Comparison of ENCODE assay signal across 19 mouse cellular contexts in genomic region chr5:66305511-66305910, GRCm38 (mm10). TPM values are rescaled to one million over a fixed set of nuclear protein-coding genes. Genes with fewer than 3 reads are reported as not detected.
A peak's percentile ranks its signal among the peaks of the same experiment; 100 is the strongest.
DNase-seq lines count a peak whose midpoint lies in the region; ATAC-seq and TF ChIP-seq lines count a peak whose summit lies in the region.
"Had no signal": no experiment of that assay in that cellular context is flagged by ENCODE, and none has a peak within 500 bp of the region (broad histone marks: within the 10 kb centered on the region; RNA-seq: fewer than 3 reads in every experiment).

No protein-coding gene starts in this region.

- WGBS in hindbrain, embryonic 13.5 days, result 83% methylated on average over 8 of the region's 8 CpGs
- WGBS in hindbrain, embryonic 12.5 days, result 83% methylated on average over 8 of the region's 8 CpGs
- 81% methylated on average over 8 of the region's 8 CpGs for WGBS in stomach, postnatal 0 days

- no peak for TF ChIP-seq CTCF in brain, embryonic 14.5 days (IDR thresholded peaks at IDR 0.05; ENCODE audit: borderline replicate concordance, extremely low read depth, insufficient read depth, insufficient read length)
- TF ChIP-seq CTCF in stomach, postnatal 0 days (IDR thresholded peaks at IDR 0.05; ENCODE audit: low read depth), result no peak

- H3K36me3 ChIP-seq in hindbrain, embryonic 13.5 days, result peaks cover 70% of the 10 kb centered on the region
- peaks cover 57% of the 10 kb centered on the region for H3K36me3 ChIP-seq in hindbrain, embryonic 12.5 days
- peaks cover 2% of the 10 kb centered on the region for H3K36me3 ChIP-seq in stomach, postnatal 0 days (ENCODE audit: control insufficient read depth, insufficient read depth, low read length)
- H3K36me3 ChIP-seq: G1E had no signal

- H3K9ac ChIP-seq in hindbrain, embryonic 13.5 days, result no peak overlapping the region
- H3K9ac ChIP-seq in hindbrain, embryonic 12.5 days, result no peak overlapping the region
- no peak overlapping the region for H3K9ac ChIP-seq in stomach, postnatal 0 days (ENCODE audit: low read length)
- H3K9ac ChIP-seq: embryonic facial prominence, embryonic 13.5 days; liver, embryonic 14.5 days had no signal

- H3K27ac ChIP-seq in hindbrain, embryonic 13.5 days, result peak overlapping the region; percentile 83
- no peak overlapping the region for H3K27ac ChIP-seq in hindbrain, embryonic 12.5 days
- H3K27ac ChIP-seq in stomach, postnatal 0 days (replicated peaks), result no peak overlapping the region
- H3K27ac ChIP-seq: embryonic facial prominence, embryonic 13.5 days; liver, embryonic 14.5 days had no signal

- H3K4me3 ChIP-seq in hindbrain, embryonic 13.5 days, result no peak overlapping the region
- no peak overlapping the region for H3K4me3 ChIP-seq in hindbrain, embryonic 12.5 days
- H3K4me3 ChIP-seq in stomach, postnatal 0 days (ENCODE audit: low read depth, low read length), result no peak overlapping the region
- H3K4me3 ChIP-seq: embryonic facial prominence, embryonic 13.5 days; myocyte had no signal

- no peaks in the 10 kb centered on the region for H3K9me3 ChIP-seq in hindbrain, embryonic 13.5 days
- no peaks in the 10 kb centered on the region for H3K9me3 ChIP-seq in hindbrain, embryonic 12.5 days (replicated peaks)
- no peaks in the 10 kb centered on the region for H3K9me3 ChIP-seq in stomach, postnatal 0 days (ENCODE audit: control insufficient read depth, low read length)
- H3K9me3 ChIP-seq: embryonic facial prominence, embryonic 13.5 days had no signal

- ATAC-seq in hindbrain, embryonic 13.5 days (ENCODE audit: low FRiP score), result no peak
- no peak for ATAC-seq in hindbrain, embryonic 12.5 days (ENCODE audit: low FRiP score)
- ATAC-seq in stomach, postnatal 0 days (ENCODE audit: low FRiP score, low TSS enrichment), result no peak

- no peak for TF ChIP-seq EP300 in stomach, postnatal 0 days (optimal IDR thresholded peaks at IDR 0.05)

- peaks cover 8% of the 10 kb centered on the region for H3K4me1 ChIP-seq in hindbrain, embryonic 13.5 days (replicated peaks)
- H3K4me1 ChIP-seq in hindbrain, embryonic 12.5 days, result no peaks in the 10 kb centered on the region
- H3K4me1 ChIP-seq in stomach, postnatal 0 days (replicated peaks; ENCODE audit: control insufficient read depth, insufficient read depth), result no peaks in the 10 kb centered on the region

- intact Hi-C loops in gastrocnemius, postnatal 14 days (cut with DNase I; ENCODE audit: low total_unique reads), result no loop called here

- no peak overlapping the region for H3K4me2 ChIP-seq in hindbrain, embryonic 13.5 days
- H3K4me2 ChIP-seq in hindbrain, embryonic 12.5 days (replicated peaks), result no peak overlapping the region
- H3K4me2 ChIP-seq in stomach, postnatal 0 days (replicated peaks; ENCODE audit: low read depth), result no peak overlapping the region
- H3K4me2 ChIP-seq: embryonic facial prominence, embryonic 13.5 days; midbrain, embryonic 11.5 days had no signal

- peak; percentile 76 for DNase-seq in brain, embryonic 14.5 days (ENCODE audit: low read depth)
- peak; percentile 50 to 74 for DNase-seq in frontal cortex, postnatal 36 days (ENCODE audit: low spot score in 2 of 2)
- DNase-seq in right cerebral cortex, postnatal 10 days (ENCODE audit: low spot score in 2 of 2), result peak; percentile 65 to 76
- DNase-seq in gastrocnemius, postnatal 14 days, result no peak
- no peak for DNase-seq in stomach, postnatal 0 days (ENCODE audit: low spot score)
- DNase-seq: adrenal gland, postnatal 36 days; cerebellum, adult 11 months; heart, adult 18-20 months; kidney, adult 8-10 months; lung, postnatal 14 days; thymus, adult 18-20 months had no signal

- no peak for TF ChIP-seq POLR2A in brain, embryonic 14.5 days (IDR thresholded peaks at IDR 0.05; ENCODE audit: borderline replicate concordance, extremely low read depth, insufficient read depth, insufficient read length, poor library complexity, severe bottlenecking)

- no peaks in the 10 kb centered on the region for H3K27me3 ChIP-seq in hindbrain, embryonic 13.5 days
- no peaks in the 10 kb centered on the region for H3K27me3 ChIP-seq in hindbrain, embryonic 12.5 days
- H3K27me3 ChIP-seq in stomach, postnatal 0 days (ENCODE audit: control insufficient read depth, insufficient read depth, low read length), result no peaks in the 10 kb centered on the region
- H3K27me3 ChIP-seq: embryonic facial prominence, embryonic 13.5 days had no signal

RNA-seq across cellular contexts. Expression of gene Nsun7, which starts 45.8 kb away (rescaled TPM):
- polyA plus RNA-seq in hindbrain, embryonic 13.5 days (2015; fragmentation: Nextera tagmentation; extraction: Ambion mirVana), result 2.4 and 2.5 TPM in 2 replicates
- polyA plus RNA-seq in hindbrain, embryonic 12.5 days (2016; fragmentation: Nextera tagmentation; extraction: Ambion mirVana), result 1.8 and 2.0 TPM in 2 replicates
- polyA plus RNA-seq in brain, embryonic 14.5 days (2012; rRNA removed), result 4.0 and 5.0 TPM in 2 replicates
- total RNA-seq in gastrocnemius, postnatal 14 days (2021), result not detected
- 0.06 and 0.10 TPM in 2 replicates for polyA plus RNA-seq in stomach, postnatal 0 days (2015; fragmentation: Nextera tagmentation; extraction: Ambion mirVana)
- total RNA-seq: heart, adult 18-20 months had no signal
- polyA plus RNA-seq: G1E; large intestine, adult 2 months; myocyte had no signal

Comparison
In these comparisons a context has a peak if more than half of its experiments do, and no peak if none do; other contexts are left out.
1. DNase-seq: peak in brain, embryonic 14.5 days (single experiment), frontal cortex, postnatal 36 days (2 of 2) and right cerebral cortex, postnatal 10 days (2 of 2); none in gastrocnemius, postnatal 14 days (single experiment) and stomach, postnatal 0 days (single experiment).